Mouse (Mus musculus): ENCODE measurements around the gene Tmem198b. TPM values are rescaled to one million over a fixed set of nuclear protein-coding genes. Genes with fewer than 3 reads are reported as not detected.

The Tmem198b gene
- polyA plus RNA-seq, 1 experiment from 2014 or later = 6.0 TPM

DNA sequence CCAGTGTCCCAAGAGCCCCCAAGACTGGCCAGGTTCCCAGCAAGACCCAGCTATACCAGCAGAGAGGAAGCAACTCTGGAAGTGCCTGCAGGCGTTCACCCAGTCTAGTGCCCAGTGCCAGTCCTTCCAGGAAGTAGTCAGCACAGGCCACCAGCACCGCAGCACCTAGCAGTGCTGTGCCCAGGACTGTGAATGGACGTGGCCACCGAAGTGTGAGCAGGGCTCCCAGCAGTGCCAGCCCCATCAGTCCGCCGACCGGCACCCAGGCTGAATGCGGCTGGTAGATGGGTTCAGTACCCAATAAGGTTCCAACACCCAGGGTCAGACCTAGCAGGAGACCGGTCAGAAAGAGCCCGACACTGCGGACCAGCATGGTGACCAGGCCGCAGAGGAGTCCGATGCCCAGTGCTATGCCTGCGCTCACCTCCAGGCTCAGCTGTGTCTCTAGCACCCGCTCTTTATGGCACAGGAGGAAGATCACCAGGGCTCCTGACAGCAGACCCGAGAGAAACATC is 2.1 kb downstream of the Tmem198b start:
- no peak for DNase-seq (ENCODE audit: low spot score)

DNA sequence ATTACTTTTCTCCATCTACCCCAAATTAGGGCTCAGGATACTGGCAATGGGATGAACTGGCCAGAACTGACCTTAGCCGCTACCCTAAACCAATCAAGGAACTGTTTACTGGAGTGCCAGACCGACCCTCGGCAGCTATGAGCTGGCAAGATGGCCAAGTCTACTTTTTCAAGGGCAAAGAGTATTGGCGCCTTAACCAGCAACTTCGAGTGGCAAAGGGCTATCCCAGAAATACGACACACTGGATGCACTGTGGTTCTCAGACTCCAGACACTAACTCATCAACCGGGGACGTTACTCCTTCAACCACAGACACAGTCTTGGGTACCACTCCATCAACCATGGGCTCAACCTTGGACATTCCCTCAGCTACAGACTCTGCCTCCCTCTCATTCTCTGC is 5.5 kb downstream of the Tmem198b start:
- DNase-seq (ENCODE audit: low spot score) = no peak

DNA sequence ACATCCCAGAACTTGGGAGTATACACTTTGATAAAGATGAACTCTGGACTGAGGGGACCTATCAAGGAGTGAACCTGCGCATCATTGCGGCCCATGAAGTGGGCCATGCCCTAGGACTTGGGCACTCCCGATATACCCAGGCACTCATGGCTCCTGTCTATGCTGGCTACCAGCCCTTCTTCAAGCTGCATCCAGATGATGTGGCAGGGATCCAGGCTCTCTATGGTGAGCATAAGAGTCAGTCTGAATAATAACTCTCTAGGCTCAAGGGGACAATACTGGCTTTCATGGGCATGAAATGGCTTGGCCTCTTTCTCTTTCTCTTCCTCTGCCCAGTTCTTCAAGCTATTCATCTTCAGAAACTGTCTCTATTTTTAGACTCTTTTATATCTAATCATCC is 8.6 kb downstream of the Tmem198b start:
- DNase-seq (ENCODE audit: low spot score) = no peak

DNA sequence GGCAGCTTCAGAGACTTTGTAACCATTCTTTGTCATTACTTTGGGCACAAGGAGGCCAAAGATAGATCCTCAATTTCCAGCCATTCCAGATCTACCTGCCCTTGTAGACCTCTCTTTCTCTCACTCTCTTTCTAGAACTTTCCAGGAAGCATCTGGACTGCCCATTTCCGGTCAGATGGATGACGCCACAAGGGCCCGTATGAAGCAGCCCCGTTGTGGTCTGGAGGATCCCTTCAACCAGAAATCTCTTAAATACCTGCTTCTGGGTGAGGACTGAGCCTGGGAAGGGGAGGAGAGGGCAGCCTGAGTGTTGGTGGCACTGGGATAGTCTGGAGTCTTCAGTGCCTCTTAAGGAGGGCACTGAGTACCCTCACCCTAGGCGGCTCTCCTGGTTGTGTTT is 9.8 kb downstream of the Tmem198b start:
- no peak for DNase-seq (ENCODE audit: low spot score)

DNA sequence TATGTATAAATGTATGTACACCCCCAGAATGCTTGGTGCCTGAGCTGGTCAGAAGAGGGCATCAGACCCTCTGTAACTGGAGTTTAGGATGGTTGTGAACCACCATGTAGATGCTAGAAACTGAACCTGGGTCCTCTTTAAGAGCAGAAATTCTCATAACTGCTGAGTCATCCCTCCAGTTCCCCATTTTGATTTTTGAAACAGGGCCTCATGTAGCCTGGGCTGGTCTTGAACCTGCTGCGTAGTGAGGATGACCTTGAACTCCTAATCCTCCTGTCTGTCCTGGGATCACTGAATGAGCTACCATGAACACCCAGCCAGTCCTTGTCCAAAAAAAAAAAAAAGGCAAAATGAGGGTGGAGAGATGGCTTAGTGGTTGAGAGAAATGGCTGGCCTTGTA is 10.9 kb downstream of the Tmem198b start:
- no peak for DNase-seq (ENCODE audit: low spot score)

DNA sequence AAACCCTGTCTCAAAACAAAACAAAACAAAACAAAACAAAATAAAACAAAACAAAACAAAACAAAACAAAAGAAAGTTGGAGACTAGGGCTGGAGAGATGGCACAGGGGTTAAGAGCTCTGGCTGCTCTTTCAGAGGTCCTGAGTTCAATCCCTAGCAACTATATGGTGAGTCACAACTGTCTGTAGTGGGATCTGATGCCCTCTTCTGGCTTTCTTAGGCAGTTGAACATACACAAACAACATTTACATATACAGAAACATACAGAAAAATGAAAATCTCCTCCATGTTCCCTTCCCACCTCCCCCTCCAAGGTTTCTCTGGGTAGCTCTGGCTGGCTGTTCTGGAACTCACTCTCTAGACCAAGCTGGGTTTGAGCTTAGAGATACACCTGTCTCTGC is 12.1 kb downstream of the Tmem198b start:
- DNase-seq (ENCODE audit: low spot score) = no peak

DNA sequence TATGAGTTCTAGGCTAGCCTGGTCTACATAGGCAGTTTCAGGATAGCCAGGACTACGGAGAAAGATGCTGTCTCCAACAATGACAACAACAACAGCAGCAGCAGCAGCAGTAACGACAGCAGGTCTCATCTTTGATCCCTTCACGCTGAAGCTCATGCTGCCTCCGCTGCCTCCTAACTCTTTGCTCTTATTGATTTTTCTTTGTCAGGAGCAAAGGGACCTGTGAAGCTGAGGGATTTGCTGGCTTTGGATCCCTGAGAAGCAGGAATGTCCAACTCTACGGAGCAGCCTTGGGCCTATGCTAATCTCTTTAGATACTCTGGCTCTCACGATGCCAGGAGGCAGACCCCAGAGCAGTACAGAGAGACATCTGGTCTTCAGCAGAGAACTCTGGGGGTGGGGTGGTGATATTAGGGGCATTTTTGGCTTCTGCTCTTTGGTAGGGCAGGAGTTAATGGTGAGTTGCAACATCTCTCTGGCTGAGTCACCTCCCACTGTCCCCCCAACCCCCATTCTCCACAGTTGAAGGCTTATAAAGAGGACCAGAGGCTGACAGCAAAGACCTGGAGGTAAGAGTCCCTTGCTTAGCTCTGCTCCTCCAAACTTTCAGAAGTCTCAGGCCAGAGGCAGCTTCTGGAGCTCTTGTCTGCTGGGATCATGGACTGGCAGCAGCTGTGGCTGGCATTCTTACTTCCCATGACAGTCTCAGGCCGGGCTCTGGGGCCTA is 13.6 kb downstream of the Tmem198b start, which contains the start of gene Mmp19:
Gene Mmp19, plus strand, starts transcription at position 513 of the 727 bp plus-strand sequence.
- no peak for DNase-seq (ENCODE audit: low spot score)

DNA sequence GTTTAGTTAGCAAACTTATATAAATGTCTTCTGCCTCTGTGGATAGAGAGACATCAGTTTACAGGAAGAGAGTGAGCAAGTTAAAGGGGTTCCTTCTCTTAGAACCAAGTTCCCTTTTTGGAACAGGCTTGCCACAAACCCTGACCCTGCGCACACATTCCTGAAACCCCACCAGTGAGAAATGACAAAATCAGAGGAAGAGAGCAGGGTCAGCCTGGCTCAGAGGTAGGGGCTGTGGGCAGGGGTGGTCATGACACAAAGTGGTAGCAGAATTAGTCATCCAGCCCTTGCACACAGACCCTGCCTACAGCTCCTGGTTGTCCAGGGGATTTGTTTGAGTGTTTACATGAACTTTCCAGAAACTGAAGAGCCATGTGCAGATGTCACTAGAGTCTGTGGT is 24.0 kb downstream of the Tmem198b start:
- DNase-seq (ENCODE audit: low spot score) = no peak

DNA sequence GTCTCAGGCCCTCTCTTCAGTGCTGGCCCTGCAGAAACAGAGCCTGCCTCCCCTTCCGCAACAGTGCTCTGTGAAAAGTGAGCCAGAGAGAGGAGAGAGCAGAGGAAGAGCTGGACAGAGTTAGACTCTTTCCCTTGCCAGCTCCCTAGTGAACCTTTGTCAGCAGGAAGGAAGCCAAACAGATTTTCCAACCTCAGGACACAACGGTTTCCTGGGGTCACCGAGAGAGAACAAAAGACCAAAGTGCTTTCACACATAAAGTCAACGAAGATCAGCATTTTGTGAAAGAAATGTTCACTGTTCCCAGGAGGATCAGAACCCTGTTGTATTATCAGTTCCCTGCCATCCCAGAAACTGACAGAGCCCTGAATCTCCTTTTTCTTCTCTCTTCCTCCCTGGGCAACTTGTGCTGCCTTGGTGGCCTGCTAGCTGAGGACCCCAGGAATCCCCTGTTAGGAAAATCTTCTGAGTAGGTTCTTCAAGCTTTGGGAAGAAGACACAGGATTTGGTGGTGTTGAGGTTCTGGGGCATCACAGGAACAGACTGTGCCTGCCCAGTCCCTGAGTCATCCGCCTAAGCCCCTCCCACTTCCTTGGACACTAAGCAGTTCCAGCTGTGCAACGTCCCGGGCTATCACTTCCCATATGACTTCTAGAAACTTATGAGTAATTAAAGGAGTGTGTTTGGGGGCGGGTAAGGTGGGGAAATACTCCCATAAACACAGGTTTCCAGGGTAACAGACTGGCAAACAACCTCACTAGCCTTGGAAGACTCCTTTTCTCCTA is 25.0 kb downstream of the Tmem198b start:
- no peak for DNase-seq (ENCODE audit: low spot score)

DNA sequence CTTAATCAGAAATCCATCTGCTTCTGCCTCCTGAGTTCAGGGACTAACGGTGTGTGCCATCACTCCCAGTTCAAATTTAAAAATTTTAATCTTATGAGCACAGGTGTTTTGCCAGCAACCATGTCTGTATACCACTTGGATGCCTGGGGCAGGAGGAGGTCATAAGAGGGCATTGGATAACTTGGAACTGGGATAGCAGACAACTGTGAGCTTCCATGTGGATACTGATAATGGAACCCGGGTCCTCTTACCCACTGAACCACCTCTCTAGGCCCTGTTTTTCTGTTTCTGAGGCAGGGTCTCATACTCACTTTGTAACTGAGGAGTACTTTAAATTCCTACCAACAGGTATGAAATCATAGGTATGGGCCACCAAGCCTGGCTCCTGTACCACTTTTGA is 25.7 kb downstream of the Tmem198b start:
- no peak for DNase-seq (ENCODE audit: low spot score)

DNA sequence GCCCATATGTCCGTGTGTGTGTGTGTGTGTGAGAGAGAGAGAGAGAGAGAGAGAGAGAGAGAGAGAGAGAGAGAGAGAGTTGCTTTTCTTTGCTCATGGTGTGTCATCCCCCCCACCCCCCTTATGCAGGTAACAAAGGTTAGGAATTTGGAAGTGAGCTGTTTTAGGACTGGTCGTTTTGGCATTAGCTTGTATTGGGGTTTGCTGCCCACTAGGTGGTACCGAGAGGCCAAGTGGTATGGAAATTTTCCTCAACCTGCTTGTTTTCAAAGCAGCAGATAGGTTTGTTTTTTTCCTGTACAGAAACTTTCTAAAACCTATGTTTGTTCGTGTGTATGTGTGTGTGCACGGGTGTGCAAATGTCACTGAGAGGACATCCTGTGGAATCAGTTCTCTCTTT is 30.5 kb downstream of the Tmem198b start:
- DNase-seq (ENCODE audit: low spot score) = peak; percentile 8

DNA sequence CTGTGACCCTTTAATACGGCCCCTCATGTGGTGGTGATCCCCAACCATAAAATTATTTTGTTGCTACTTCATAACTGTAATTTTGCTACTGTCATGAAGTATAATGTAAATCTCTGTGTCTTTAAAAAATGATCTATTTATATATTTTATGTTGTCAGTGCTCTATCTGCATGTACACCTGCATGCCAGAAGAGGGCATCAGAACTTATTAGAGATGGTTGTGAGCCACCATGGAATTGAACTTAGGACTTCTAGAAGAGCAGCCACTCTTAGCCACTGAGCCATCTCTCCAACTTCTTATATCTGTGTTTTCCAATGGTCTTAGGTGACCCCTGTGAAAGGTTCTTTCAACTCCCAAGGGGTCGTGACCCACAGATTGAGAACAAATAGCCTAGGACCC is 31.3 kb downstream of the Tmem198b start:
- DNase-seq (ENCODE audit: low spot score) = peak; percentile 24

Other genes starting within 250 kb of the Tmem198b start
- gene Pa2g4, start 238.4 kb downstream of the Tmem198b start, polyA plus RNA-seq (2015; fragmentation: Nextera tagmentation; extraction: Ambion mirVana) = 238 and 264 TPM in 2 replicates
- gene Erbb3, start 214.7 kb downstream of the Tmem198b start, polyA plus RNA-seq (2015; fragmentation: Nextera tagmentation; extraction: Ambion mirVana) = 0.85 and 0.87 TPM in 2 replicates
- gene Rps26, start 177.6 kb downstream of the Tmem198b start, polyA plus RNA-seq (2015; fragmentation: Nextera tagmentation; extraction: Ambion mirVana) = 1,143 and 1,215 TPM in 2 replicates
- 0.98 and 1.1 TPM in 2 replicates for gene Ikzf4, start 158.4 kb downstream of the Tmem198b start, polyA plus RNA-seq (2015; fragmentation: Nextera tagmentation; extraction: Ambion mirVana)
- 13.4 and 16.9 TPM in 2 replicates for gene Suox, start 130.3 kb downstream of the Tmem198b start, polyA plus RNA-seq (2015; fragmentation: Nextera tagmentation; extraction: Ambion mirVana)
- gene Rab5b, start 108.1 kb downstream of the Tmem198b start, polyA plus RNA-seq (2015; fragmentation: Nextera tagmentation; extraction: Ambion mirVana) = 45.3 and 46.5 TPM in 2 replicates
- gene Pmel, start 100.2 kb downstream of the Tmem198b start, polyA plus RNA-seq (2015; fragmentation: Nextera tagmentation; extraction: Ambion mirVana) = 1.1 and 1.3 TPM in 2 replicates
- gene Cdk2, start 99.3 kb downstream of the Tmem198b start, polyA plus RNA-seq (2015; fragmentation: Nextera tagmentation; extraction: Ambion mirVana) = 115 and 117 TPM in 2 replicates
- gene Dgka, start 59.5 kb downstream of the Tmem198b start, polyA plus RNA-seq (2015; fragmentation: Nextera tagmentation; extraction: Ambion mirVana) = 135 and 136 TPM in 2 replicates
- 74.7 and 79.2 TPM in 2 replicates for gene Pym1, start 56.5 kb downstream of the Tmem198b start, polyA plus RNA-seq (2015; fragmentation: Nextera tagmentation; extraction: Ambion mirVana)
- gene Mmp19, start 13.5 kb downstream of the Tmem198b start, polyA plus RNA-seq (2015; fragmentation: Nextera tagmentation; extraction: Ambion mirVana) = 0.48 and 0.67 TPM in 2 replicates
- 32.5 and 32.8 TPM in 2 replicates for gene Dnajc14, start 308 bp downstream of the Tmem198b start, polyA plus RNA-seq (2015; fragmentation: Nextera tagmentation; extraction: Ambion mirVana)
- gene Sarnp, start 13.0 kb upstream of the Tmem198b start, polyA plus RNA-seq (2015; fragmentation: Nextera tagmentation; extraction: Ambion mirVana) = 186 and 199 TPM in 2 replicates
- 102 and 113 TPM in 2 replicates for gene Ormdl2, start 17.3 kb upstream of the Tmem198b start, polyA plus RNA-seq (2015; fragmentation: Nextera tagmentation; extraction: Ambion mirVana)
- 2.3 and 3.0 TPM in 2 replicates for gene Gdf11, start 87.3 kb upstream of the Tmem198b start, polyA plus RNA-seq (2015; fragmentation: Nextera tagmentation; extraction: Ambion mirVana)
- gene Cd63, start 96.6 kb upstream of the Tmem198b start, polyA plus RNA-seq (2015; fragmentation: Nextera tagmentation; extraction: Ambion mirVana) = 172 and 183 TPM in 2 replicates
- 6.3 and 7.1 TPM in 2 replicates for gene Rdh5, start 118.5 kb upstream of the Tmem198b start, polyA plus RNA-seq (2015; fragmentation: Nextera tagmentation; extraction: Ambion mirVana)
- gene Bloc1s1, start 119.7 kb upstream of the Tmem198b start, polyA plus RNA-seq (2015; fragmentation: Nextera tagmentation; extraction: Ambion mirVana) = 251 and 253 TPM in 2 replicates
- 2.4 and 2.5 TPM in 2 replicates for gene Itga7, start 129.4 kb upstream of the Tmem198b start, polyA plus RNA-seq (2015; fragmentation: Nextera tagmentation; extraction: Ambion mirVana)
- gene Mettl7b, start 156.6 kb upstream of the Tmem198b start, polyA plus RNA-seq (2015; fragmentation: Nextera tagmentation; extraction: Ambion mirVana) = 3.4 and 5.5 TPM in 2 replicates
- not detected in 2 replicates for gene Olfr9, start 185.1 kb upstream of the Tmem198b start, polyA plus RNA-seq (2015; fragmentation: Nextera tagmentation; extraction: Ambion mirVana)
- not detected in 2 replicates for gene Olfr763, start 206.4 kb upstream of the Tmem198b start, polyA plus RNA-seq (2015; fragmentation: Nextera tagmentation; extraction: Ambion mirVana)
- not detected in 2 replicates for gene Olfr764-ps1, start 235.5 kb upstream of the Tmem198b start, polyA plus RNA-seq (2015; fragmentation: Nextera tagmentation; extraction: Ambion mirVana)
- not detected in 2 replicates for gene Olfr765, start 245.6 kb upstream of the Tmem198b start, polyA plus RNA-seq (2015; fragmentation: Nextera tagmentation; extraction: Ambion mirVana)